17 mouse cellular contexts compared by ENCODE assay signal in genomic region chr17:89963000-89963399, GRCm38 (mm10).
"Had no signal": no experiment of that assay in that cellular context is flagged by ENCODE, and none has a peak within 500 bp of the region (broad histone marks: within the 10 kb centered on the region; RNA-seq: fewer than 3 reads in every experiment).

No protein-coding gene starts in this region.

- H3K36me3 ChIP-seq: lung, embryonic 15.5 days; midbrain, embryonic 13.5 days; midbrain, embryonic 15.5 days; neural tube, embryonic 12.5 days; stomach, embryonic 15.5 days had no signal

- H3K9me3 ChIP-seq: lung, embryonic 15.5 days; midbrain, embryonic 13.5 days; midbrain, embryonic 15.5 days; neural tube, embryonic 12.5 days; stomach, embryonic 15.5 days had no signal

- H3K27me3 ChIP-seq: lung, embryonic 15.5 days; megakaryocyte, embryonic 14.5 days; midbrain, embryonic 13.5 days; midbrain, embryonic 15.5 days; neural tube, embryonic 12.5 days; stomach, embryonic 15.5 days had no signal

- H3K4me3 ChIP-seq: lung, embryonic 15.5 days; megakaryocyte, embryonic 14.5 days; midbrain, embryonic 13.5 days; midbrain, embryonic 15.5 days; neural tube, embryonic 12.5 days; stomach, embryonic 15.5 days had no signal

- DNase-seq: liver, postnatal 0 days; lung, adult 2 months; lung, postnatal 14 days; lung, postnatal 36 days; right cerebral cortex, postnatal 14 days; thymus, adult 2 months; thymus, postnatal 25 days had no signal

- H3K9ac ChIP-seq: liver, postnatal 0 days; lung, embryonic 15.5 days; midbrain, embryonic 13.5 days; midbrain, embryonic 15.5 days; neural tube, embryonic 12.5 days; stomach, embryonic 15.5 days had no signal

- H3K27ac ChIP-seq: lung, embryonic 15.5 days; macrophage; midbrain, embryonic 13.5 days; midbrain, embryonic 15.5 days; neural tube, embryonic 12.5 days; stomach, embryonic 15.5 days; stomach, postnatal 0 days had no signal

- ATAC-seq: liver, postnatal 0 days; lung, postnatal 0 days; midbrain, embryonic 13.5 days; midbrain, embryonic 15.5 days had no signal

- H3K4me1 ChIP-seq: lung, embryonic 15.5 days; megakaryocyte, embryonic 14.5 days; midbrain, embryonic 13.5 days; midbrain, embryonic 15.5 days; neural tube, embryonic 12.5 days; stomach, embryonic 15.5 days had no signal

- H3K4me2 ChIP-seq: lung, embryonic 15.5 days; midbrain, embryonic 11.5 days; midbrain, embryonic 13.5 days; midbrain, embryonic 15.5 days; neural tube, embryonic 12.5 days; stomach, embryonic 15.5 days had no signal
